In genomic region chrX:150955441-150955840, GRCm38 (mm10) we compare ENCODE assay signal across 9 mouse cellular contexts.
A peak's percentile ranks its signal among the peaks of the same experiment; 100 is the strongest.
DNase-seq lines count a peak whose midpoint lies in the region; ATAC-seq and TF ChIP-seq lines count a peak whose summit lies in the region.
"Had no signal": no experiment of that assay in that cellular context is flagged by ENCODE, and none has a peak within 500 bp of the region (broad histone marks: within the 10 kb centered on the region; RNA-seq: fewer than 3 reads in every experiment).

No protein-coding gene starts in this region.

- no peak for TF ChIP-seq CTCF in intestine, postnatal 0 days (IDR thresholded peaks at IDR 0.05; ENCODE audit: low read depth)

- no peak overlapping the region for H3K4me2 ChIP-seq in intestine, embryonic 14.5 days (ENCODE audit: low read length)
- no peak overlapping the region for H3K4me2 ChIP-seq in intestine, postnatal 0 days (replicated peaks; ENCODE audit: low read depth)
- H3K4me2 ChIP-seq in embryonic facial prominence, embryonic 14.5 days (ENCODE audit: low read depth, low read length), result no peak overlapping the region
- peak overlapping the region; percentile 7; the same call in 1 of the 2 replicates for H3K4me2 ChIP-seq in heart, embryonic 12.5 days
- no peak overlapping the region for H3K4me2 ChIP-seq in neural tube, embryonic 11.5 days (ENCODE audit: low read depth)
- H3K4me2 ChIP-seq in forebrain, embryonic 14.5 days (ENCODE audit: low read length), result no peak overlapping the region

- DNase-seq in intestine, embryonic 14.5 days (ENCODE audit: low spot score), result no peak
- peak; percentile 80 for DNase-seq in embryonic facial prominence, embryonic 14.5 days (ENCODE audit: low spot score)
- DNase-seq in neural tube, embryonic 11.5 days (ENCODE audit: low spot score), result peak; percentile 12
- DNase-seq in forebrain, embryonic 14.5 days (ENCODE audit: low spot score), result no peak
- no peak for DNase-seq in kidney, adult 11 months
- DNase-seq: cerebellum, postnatal 36 days; lung, adult 2 months had no signal

- no peak overlapping the region for H3K4me3 ChIP-seq in intestine, embryonic 14.5 days (ENCODE audit: low read depth, low read length)
- no peak overlapping the region for H3K4me3 ChIP-seq in intestine, postnatal 0 days (ENCODE audit: low read depth, low read length)
- H3K4me3 ChIP-seq in embryonic facial prominence, embryonic 14.5 days (ENCODE audit: low read depth, low read length), result no peak overlapping the region
- no peak overlapping the region for H3K4me3 ChIP-seq in heart, embryonic 12.5 days
- H3K4me3 ChIP-seq in neural tube, embryonic 11.5 days (ENCODE audit: low read depth, low read length), result no peak overlapping the region
- H3K4me3 ChIP-seq in forebrain, embryonic 14.5 days (ENCODE audit: low read depth, low read length), result no peak overlapping the region

- no peak for ATAC-seq in intestine, embryonic 14.5 days (replicated peaks; ENCODE audit: low FRiP score, low TSS enrichment, low read depth)
- ATAC-seq in intestine, postnatal 0 days, result no peak
- ATAC-seq in embryonic facial prominence, embryonic 14.5 days (ENCODE audit: low read depth), result peak; percentile 76
- ATAC-seq in heart, embryonic 12.5 days (ENCODE audit: insufficient number of reproducible peaks, low FRiP score), result peak; percentile 24; the same call in 1 of the 2 replicates
- ATAC-seq in neural tube, embryonic 11.5 days (ENCODE audit: insufficient read depth, low FRiP score, low TSS enrichment), result no peak
- ATAC-seq in forebrain, embryonic 14.5 days, result no peak

- H3K36me3 ChIP-seq in intestine, embryonic 14.5 days (ENCODE audit: control insufficient read depth, insufficient read depth, low read length), result no peaks in the 10 kb centered on the region
- H3K36me3 ChIP-seq in intestine, postnatal 0 days (ENCODE audit: control insufficient read depth, insufficient read depth), result no peaks in the 10 kb centered on the region
- no peaks in the 10 kb centered on the region for H3K36me3 ChIP-seq in embryonic facial prominence, embryonic 14.5 days (ENCODE audit: control insufficient read depth, insufficient read depth, low read length)
- H3K36me3 ChIP-seq in heart, embryonic 12.5 days, result no peaks in the 10 kb centered on the region
- H3K36me3 ChIP-seq in neural tube, embryonic 11.5 days (ENCODE audit: control insufficient read depth, insufficient read depth, low read length), result no peaks in the 10 kb centered on the region
- H3K36me3 ChIP-seq in forebrain, embryonic 14.5 days (ENCODE audit: control insufficient read depth, insufficient read depth, low read length), result no peaks in the 10 kb centered on the region

- peak overlapping the region; percentile 70; the same call in 1 of the 2 replicates for H3K27ac ChIP-seq in intestine, embryonic 14.5 days (ENCODE audit: low read depth)
- no peak overlapping the region for H3K27ac ChIP-seq in intestine, postnatal 0 days (ENCODE audit: low read depth, low read length)
- peak overlapping the region; percentile 86; the same call in 1 of the 2 replicates for H3K27ac ChIP-seq in embryonic facial prominence, embryonic 14.5 days (replicated peaks; ENCODE audit: low read depth, low read length)
- H3K27ac ChIP-seq in heart, embryonic 12.5 days (ENCODE audit: poor library complexity, severe bottlenecking), result peak overlapping the region; percentile 75
- no peak overlapping the region for H3K27ac ChIP-seq in neural tube, embryonic 11.5 days (ENCODE audit: low read depth, low read length)
- no peak overlapping the region for H3K27ac ChIP-seq in forebrain, embryonic 14.5 days (ENCODE audit: low read depth, low read length)

- WGBS in intestine, embryonic 14.5 days, result 39% methylated on average over 2 of the region's 2 CpGs
- 45% methylated on average over 2 of the region's 2 CpGs for WGBS in intestine, postnatal 0 days
- 23% methylated on average over 2 of the region's 2 CpGs for WGBS in embryonic facial prominence, embryonic 14.5 days
- WGBS in heart, embryonic 12.5 days, result 26% methylated on average over 2 of the region's 2 CpGs
- 32% methylated on average over 2 of the region's 2 CpGs for WGBS in neural tube, embryonic 11.5 days
- 59% methylated on average over 2 of the region's 2 CpGs for WGBS in forebrain, embryonic 14.5 days

- no peaks in the 10 kb centered on the region for H3K4me1 ChIP-seq in intestine, embryonic 14.5 days (replicated peaks; ENCODE audit: control insufficient read depth, insufficient read depth, low read length)
- H3K4me1 ChIP-seq in intestine, postnatal 0 days (replicated peaks; ENCODE audit: control insufficient read depth, insufficient read depth, low read length), result no peaks in the 10 kb centered on the region
- H3K4me1 ChIP-seq in embryonic facial prominence, embryonic 14.5 days (ENCODE audit: control insufficient read depth, insufficient read depth, low read length), result no peaks in the 10 kb centered on the region
- H3K4me1 ChIP-seq in heart, embryonic 12.5 days (replicated peaks), result no peaks in the 10 kb centered on the region
- H3K4me1 ChIP-seq in neural tube, embryonic 11.5 days (ENCODE audit: control insufficient read depth, insufficient read depth, low read length), result no peaks in the 10 kb centered on the region
- no peaks in the 10 kb centered on the region for H3K4me1 ChIP-seq in forebrain, embryonic 14.5 days (ENCODE audit: control insufficient read depth, insufficient read depth, low read length)

- no peaks in the 10 kb centered on the region for H3K9me3 ChIP-seq in intestine, embryonic 14.5 days (ENCODE audit: control insufficient read depth, low read length)
- H3K9me3 ChIP-seq in intestine, postnatal 0 days (ENCODE audit: control insufficient read depth), result no peaks in the 10 kb centered on the region
- H3K9me3 ChIP-seq in embryonic facial prominence, embryonic 14.5 days (ENCODE audit: control insufficient read depth, low read length), result no peaks in the 10 kb centered on the region
- no peaks in the 10 kb centered on the region for H3K9me3 ChIP-seq in heart, embryonic 12.5 days (replicated peaks)
- no peaks in the 10 kb centered on the region for H3K9me3 ChIP-seq in neural tube, embryonic 11.5 days (ENCODE audit: control insufficient read depth, low read length)
- H3K9me3 ChIP-seq in forebrain, embryonic 14.5 days (replicated peaks; ENCODE audit: control insufficient read depth, low read length), result no peaks in the 10 kb centered on the region

- H3K27me3 ChIP-seq in intestine, embryonic 14.5 days (replicated peaks; ENCODE audit: control insufficient read depth, insufficient read depth, low read length), result no peaks in the 10 kb centered on the region
- no peaks in the 10 kb centered on the region for H3K27me3 ChIP-seq in intestine, postnatal 0 days (replicated peaks; ENCODE audit: control insufficient read depth, insufficient read depth, low read length)
- H3K27me3 ChIP-seq in embryonic facial prominence, embryonic 14.5 days (replicated peaks; ENCODE audit: control insufficient read depth, insufficient read depth, low read length), result 0 out of 2 replicates have a peak, but pooled peaks cover 4% of the 10 kb centered on the region
- H3K27me3 ChIP-seq in heart, embryonic 12.5 days (replicated peaks), result no peaks in the 10 kb centered on the region
- no peaks in the 10 kb centered on the region for H3K27me3 ChIP-seq in neural tube, embryonic 11.5 days (ENCODE audit: control insufficient read depth, insufficient read depth, low read length)
- no peaks in the 10 kb centered on the region for H3K27me3 ChIP-seq in forebrain, embryonic 14.5 days (replicated peaks; ENCODE audit: control insufficient read depth, insufficient read depth, low read length)

- no peak overlapping the region for H3K9ac ChIP-seq in intestine, embryonic 14.5 days (ENCODE audit: low read length)
- H3K9ac ChIP-seq in intestine, postnatal 0 days (ENCODE audit: low read depth, low read length), result no peak overlapping the region
- no peak overlapping the region; the same call in 1 of the 2 replicates for H3K9ac ChIP-seq in embryonic facial prominence, embryonic 14.5 days (ENCODE audit: low read depth, low read length)
- H3K9ac ChIP-seq in heart, embryonic 12.5 days, result no peak overlapping the region
- no peak overlapping the region for H3K9ac ChIP-seq in neural tube, embryonic 11.5 days (ENCODE audit: low read length)
- no peak overlapping the region for H3K9ac ChIP-seq in forebrain, embryonic 14.5 days (ENCODE audit: low read length)

Comparison
In these comparisons a context has a peak if more than half of its experiments do, and no peak if none do; other contexts are left out.
1. H3K27ac ChIP-seq: peak in intestine, embryonic 14.5 days (single experiment), embryonic facial prominence, embryonic 14.5 days (single experiment) and heart, embryonic 12.5 days (single experiment); none in intestine, postnatal 0 days (single experiment), neural tube, embryonic 11.5 days (single experiment) and forebrain, embryonic 14.5 days (single experiment).
2. ATAC-seq: peak in embryonic facial prominence, embryonic 14.5 days (single experiment) and heart, embryonic 12.5 days (single experiment); none in intestine, embryonic 14.5 days (single experiment), intestine, postnatal 0 days (single experiment), neural tube, embryonic 11.5 days (single experiment) and forebrain, embryonic 14.5 days (single experiment).
3. DNase-seq: peak in embryonic facial prominence, embryonic 14.5 days (single experiment) and neural tube, embryonic 11.5 days (single experiment); none in intestine, embryonic 14.5 days (single experiment), forebrain, embryonic 14.5 days (single experiment) and kidney, adult 11 months (single experiment).